Mouse (Mus musculus) lung, postnatal 25 days (tissue): ENCODE measurements around the gene Scnn1a.
A peak's percentile ranks its signal among the peaks of the same experiment; 100 is the strongest.

Experiments
- DNase-seq: peaks from one replicate; pipeline ENCODE4 v3.0.0; 2022; ENCODE audit warnings: low spot score

Scnn1a gene

DNA sequence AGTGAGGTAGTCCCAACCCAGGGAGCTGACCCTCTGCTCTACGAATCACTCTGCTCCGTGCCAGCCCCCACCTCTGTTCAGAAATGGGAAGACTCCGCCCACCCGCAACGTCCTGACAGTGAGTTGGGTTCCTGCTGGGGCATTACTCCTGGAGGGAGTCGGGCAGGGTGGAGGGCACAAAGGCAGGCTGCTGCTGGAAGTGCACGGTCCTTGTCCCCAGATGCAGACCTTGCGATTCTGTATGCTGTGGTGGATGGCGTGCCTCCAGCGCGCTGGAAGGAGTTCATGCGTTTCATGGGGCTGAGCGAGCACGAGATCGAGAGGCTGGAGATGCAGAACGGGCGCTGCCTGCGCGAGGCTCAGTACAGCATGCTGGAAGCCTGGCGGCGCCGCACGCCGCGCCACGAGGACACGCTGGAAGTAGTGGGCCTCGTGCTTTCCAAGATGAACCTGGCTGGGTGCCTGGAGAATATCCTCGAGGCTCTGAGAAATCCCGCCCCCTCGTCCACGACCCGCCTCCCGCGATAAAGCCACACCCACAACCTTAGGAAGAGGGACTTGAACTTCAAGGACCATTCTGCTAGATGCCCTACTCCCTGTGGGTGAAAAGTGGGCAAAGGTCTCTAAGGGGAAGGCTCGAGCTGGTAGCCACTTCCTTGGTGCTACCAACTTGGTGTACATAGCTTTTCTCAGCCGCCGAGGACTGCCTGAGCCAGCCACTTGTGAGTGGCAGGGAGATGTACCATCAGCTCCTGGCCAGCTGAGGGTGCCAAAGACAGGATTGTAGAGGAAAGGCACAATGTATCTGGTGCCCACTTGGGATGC, 41.2 kb downstream of the Scnn1a start:
- no peak for DNase-seq

DNA sequence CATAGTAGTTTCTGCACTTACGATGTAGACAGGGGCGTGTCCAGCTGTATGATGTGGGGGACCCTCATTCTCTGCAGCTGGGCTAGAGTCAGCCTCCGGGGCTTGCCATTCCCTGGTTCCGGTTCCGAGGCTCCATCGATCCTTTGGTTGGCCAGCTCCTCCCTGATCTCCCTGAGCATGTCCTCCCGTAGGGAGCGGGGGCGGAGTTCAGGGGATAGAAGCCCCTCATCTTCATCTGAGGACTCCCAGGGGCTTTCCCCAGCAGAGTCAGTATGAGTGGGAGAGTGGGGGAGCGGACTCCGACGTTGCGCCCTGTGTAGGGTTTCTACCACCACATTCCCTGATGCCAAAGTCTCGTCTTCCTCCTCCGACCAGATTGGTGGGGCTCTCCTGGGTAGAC, 42.6 kb downstream of the Scnn1a start:
- no peak for DNase-seq

DNA sequence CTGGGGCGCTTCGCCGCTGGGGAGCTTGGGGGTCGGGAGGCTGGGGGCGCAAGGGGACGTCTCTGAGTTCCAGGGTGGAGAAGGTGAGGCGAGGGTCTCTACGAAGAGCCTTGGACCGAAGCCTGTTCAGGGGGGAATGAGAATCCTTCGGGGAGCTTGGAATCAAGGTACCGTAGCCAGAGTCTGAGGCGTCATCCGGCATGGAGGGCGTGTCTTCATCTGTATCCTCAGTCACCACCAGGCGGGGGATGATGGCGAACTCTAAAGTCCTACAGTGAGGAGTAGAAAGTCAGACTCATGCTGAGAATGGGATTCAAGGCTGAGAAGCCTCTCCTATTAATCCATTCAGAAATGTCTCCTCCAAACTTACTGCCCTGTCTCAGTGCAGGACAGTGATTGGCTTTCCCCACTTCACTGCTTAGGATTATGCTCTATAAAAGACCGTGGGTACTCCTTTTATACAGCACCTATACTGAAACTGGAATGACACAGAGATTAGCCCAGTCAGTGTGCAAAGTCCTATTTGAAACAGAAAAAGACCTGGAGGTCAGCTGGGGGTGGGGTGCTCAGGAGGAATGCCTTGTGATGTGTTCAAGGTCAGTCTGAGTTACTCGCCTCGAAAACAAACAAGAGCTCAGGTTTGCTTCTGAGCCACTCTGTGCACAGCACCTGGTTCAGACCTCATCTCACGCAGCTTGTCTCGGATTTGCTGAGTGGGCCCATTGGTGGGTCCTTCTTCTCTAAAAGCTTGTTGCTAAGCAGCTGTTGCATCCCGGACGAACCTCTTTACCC, 43.2 kb downstream of the Scnn1a start:
- DNase-seq, result no peak

DNA sequence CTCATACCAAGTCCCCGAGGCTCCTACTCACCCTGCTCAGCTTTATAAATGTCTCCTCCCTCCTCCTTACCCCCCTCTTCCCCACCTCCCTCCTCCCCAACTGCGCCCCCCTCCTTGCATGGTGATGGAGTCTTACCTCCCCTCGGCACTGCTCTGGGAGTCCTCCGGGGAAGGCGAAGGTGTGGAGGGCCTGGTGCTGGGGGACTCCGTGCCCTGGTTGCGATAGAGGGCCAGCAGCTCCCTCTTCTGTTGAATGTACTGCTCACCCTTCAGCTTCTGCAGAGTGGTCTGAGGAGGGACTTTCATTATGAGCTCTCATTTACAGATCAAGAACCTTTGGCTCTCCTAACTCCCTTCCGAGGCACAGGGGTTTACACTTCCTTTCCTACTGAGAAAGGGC, 44.0 kb downstream of the Scnn1a start:
- DNase-seq, result no peak

DNA sequence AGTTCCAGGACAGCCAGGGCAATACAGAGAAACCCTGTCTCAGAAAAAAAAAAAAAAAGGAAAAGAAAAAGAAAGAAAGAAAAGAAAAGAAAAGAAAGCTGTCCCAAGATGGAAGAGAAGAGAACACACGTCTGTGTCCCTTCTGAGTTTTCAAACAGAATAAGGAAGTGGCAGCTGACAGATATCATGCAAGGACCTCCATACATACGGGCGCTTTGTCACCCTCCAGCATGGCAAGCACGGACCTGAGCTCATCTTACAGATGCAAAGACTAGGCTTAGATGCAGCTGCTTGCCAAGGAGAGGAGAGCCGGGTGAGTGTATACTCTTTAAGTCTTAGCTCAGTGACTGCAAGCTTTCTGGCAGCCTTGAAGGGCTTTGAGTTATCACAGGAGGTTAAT, 45.1 kb downstream of the Scnn1a start:
- no peak for DNase-seq

DNA sequence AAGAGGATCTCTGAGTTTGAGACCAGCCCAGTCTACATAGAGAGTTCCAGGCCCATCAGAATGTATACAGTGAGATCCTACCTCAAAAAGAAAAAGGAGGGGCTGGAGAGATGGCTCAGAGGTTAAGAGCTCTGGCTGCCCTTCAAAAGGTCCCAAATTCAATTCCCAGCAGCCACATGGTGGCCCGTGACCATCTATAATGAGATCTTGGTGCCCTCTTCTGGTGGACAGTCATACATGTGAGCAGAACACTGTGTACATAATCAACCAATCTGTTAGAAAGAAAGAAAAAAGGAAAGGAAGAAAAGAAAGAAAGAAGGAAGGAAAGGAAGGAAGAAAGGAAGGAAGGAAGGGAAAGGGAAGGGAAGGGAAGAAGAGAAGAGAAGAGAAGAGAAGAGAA, 45.7 kb downstream of the Scnn1a start:
- no peak for DNase-seq

DNA sequence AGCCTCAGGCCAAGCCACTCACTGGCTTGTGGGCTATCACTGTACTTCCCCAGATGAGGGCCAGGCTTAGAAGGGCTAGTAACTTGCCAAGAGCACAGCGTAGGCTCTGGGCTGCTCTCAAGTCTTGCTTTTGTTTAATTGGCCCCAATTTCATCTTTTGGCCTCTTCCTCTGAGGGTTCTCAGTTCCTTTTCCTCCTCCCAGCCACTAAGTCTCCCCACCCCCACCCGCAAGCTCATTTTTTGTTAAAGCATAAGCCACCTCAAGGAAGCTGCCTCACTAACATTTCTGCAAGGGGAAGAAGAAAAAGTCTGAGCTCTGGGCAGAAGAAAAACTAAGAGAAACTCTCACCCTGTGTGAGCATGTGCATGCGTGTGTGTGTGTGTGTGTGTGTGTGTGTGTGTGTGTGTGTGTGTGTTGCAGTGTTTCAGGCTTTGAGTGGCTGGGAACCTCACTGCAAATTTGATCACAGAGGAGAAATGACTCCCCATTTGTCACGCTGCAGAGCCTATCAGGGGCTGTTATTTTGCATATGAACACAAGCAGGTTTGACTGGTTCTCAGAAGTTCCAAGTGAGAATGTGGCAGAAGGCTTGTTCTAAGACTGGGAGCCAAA, 47.4 kb downstream of the Scnn1a start:
- peak; percentile 62 for DNase-seq

DNA sequence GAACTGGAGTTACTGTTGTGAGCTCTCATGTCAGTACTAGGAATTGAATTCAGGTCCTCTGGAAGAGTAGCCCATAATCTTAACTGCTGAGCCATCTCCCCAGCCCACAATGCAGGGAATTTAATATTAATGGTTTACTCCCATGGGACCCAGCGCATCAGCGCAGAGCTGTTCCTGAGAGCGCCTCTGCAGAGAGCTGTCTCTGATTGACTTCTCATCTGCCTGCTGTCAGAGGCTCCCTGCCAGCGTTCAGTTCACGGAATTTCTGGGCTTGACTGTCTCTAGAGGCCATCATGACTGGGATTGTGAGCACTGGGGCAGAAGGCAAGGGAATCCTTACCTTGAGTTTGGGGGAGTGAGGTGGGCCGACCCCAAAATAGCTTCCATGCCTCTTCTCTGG, 56.6 kb downstream of the Scnn1a start:
- DNase-seq, result no peak

DNA sequence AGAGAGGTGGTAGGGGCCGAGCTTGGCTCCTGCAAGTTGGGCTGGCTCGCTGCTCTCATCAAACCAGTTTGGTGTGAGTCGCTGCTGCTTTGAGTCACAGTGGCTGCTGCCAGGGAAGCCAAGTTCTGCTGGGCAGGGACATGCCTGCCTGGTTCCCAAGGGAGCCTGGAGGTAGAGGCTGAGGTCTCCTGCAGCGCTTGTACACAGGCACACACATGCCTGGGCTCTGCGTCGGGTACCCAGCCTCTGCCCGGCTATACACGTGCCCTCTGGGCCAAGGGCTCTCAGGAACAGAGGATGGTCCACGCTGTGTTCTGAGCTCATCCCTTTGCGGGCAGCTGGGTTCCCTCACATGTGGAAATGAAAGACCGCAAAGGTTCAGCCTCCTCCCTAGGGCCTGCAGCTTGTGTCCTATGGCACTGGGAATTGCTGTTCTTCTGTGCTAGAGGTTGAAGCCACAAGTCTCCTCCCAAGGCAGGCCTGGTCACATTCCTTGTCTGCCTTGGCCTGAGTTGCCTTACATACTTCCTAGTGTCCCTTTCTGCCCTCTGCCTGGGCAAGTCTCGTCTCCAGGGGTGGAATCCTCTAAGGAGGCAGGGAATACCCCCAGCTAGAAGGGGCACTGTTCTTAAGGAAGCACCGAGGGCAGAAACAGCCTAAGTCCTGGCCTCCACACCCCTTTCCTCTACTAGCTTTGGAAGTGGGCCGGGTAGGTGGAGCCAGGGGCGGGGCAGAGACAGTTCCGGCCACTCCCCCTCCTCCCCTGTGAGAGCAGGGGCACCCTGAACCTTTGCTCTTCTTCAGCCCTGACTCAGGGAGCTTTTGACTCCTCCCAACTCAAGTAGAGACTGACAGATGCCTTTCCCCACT, 57.4 kb downstream of the Scnn1a start:
- peak; percentile 83 for DNase-seq

DNA sequence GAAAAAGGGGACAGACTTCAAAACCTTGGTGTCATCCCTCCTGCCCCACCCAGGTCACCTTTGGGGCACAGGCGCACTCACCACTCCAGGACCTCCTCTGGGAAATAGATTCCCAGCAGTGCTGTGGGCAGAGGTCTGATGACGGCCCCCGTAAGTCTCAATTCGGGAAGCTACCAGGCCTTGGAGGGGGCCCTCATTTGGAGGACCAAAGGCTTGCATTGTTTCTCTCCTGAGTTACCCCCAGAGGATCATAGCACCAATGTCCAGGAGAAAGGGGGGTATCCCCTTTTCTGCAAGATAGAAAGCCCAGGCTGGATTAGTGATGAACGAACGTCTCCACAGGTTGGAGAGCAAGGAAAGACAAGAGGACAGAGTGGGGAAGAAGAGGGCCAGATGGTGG, 58.2 kb downstream of the Scnn1a start:
- no peak for DNase-seq

DNA sequence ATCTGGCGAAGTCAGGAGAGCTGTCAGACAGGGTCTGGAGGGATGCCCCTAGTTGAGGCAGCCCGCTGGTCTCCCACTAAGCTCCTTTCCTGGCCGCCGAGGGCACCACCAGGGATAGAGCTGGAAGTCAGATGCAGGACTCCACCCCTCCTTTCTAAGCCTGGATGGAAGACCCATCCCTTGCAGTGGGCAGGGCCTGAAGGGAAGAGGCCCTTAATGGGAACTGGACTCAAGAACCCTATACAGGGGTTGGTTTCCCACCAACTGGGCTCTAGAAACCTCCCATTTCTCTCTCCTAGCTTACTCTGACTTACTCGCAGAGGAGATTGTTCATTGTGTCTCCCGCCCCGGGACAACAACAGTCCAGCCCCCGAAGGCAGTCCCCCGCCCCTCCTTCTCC, 59.3 kb downstream of the Scnn1a start:
- DNase-seq, result no peak

DNA sequence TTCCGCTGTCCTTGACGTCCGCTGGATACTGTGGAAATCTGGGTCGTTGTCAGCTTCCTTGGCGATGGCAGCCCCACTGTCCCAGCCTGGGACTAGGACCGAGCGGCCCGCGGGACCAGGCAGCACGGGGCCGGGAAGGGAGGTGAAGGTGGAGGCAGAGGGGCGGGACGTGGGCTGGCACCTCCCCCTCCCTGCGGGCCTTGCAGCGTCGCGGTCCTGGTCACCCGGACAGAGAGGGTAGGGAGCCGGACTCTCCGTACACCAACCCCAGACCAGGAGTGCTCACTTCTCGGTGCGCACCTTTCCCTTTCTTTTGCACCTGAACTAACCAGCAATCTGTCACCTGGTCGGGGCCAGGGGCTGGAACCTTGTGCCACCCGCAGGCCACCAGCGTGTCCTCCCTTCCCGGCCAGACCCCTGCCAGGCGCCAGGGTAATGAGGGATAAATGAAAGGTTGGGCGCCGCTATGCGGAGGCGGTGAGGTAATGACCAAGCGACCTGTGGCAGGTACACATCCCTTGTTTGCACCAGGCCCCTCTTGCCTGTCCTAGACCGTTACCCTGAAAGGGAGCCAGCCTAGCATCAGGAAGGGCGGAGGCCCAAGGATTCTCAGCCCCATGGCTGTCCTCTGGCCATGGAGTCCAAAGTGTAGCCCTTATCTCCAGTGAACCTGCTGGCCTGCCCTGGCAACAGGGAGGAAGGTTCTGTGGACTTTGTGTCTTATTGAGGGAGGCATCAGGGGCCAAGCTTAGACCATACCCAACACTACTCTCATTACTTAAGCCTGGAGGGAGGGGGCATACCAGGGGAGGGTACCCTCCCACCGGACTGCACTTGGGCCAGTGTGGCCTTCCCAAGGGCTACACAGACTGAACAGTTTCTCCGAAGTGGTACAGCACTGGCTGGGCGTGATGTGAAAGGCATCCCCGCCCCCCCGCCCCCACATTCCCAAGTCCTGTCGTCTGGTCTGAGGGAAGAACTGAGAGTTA, 60.2 kb downstream of the Scnn1a start, which contains the start of gene Plekhg6:
Gene Plekhg6 (minus strand): TSS at position 422 of the 989 bp plus-strand sequence.
- DNase-seq, result peak; percentile 49

DNA sequence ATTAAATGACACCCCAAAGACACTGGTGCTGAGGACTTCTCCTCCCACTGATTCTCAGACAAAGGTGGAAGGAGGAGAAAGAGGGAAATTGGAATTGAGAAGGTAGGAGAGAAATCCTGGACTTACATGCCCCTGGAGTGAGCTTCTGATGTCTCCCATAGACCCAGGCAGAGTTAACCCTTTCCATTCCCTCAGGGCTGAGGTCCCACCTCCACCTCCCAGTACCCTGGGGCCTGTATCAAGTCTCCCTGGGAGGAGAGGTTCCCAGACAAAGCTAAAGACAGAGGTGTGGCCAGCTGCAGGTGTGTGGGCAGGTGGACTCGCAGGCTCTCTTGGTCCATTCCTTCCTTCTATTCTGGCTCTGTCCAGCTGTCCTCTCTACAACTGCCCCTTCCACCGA, 61.6 kb downstream of the Scnn1a start:
- no peak for DNase-seq

DNA sequence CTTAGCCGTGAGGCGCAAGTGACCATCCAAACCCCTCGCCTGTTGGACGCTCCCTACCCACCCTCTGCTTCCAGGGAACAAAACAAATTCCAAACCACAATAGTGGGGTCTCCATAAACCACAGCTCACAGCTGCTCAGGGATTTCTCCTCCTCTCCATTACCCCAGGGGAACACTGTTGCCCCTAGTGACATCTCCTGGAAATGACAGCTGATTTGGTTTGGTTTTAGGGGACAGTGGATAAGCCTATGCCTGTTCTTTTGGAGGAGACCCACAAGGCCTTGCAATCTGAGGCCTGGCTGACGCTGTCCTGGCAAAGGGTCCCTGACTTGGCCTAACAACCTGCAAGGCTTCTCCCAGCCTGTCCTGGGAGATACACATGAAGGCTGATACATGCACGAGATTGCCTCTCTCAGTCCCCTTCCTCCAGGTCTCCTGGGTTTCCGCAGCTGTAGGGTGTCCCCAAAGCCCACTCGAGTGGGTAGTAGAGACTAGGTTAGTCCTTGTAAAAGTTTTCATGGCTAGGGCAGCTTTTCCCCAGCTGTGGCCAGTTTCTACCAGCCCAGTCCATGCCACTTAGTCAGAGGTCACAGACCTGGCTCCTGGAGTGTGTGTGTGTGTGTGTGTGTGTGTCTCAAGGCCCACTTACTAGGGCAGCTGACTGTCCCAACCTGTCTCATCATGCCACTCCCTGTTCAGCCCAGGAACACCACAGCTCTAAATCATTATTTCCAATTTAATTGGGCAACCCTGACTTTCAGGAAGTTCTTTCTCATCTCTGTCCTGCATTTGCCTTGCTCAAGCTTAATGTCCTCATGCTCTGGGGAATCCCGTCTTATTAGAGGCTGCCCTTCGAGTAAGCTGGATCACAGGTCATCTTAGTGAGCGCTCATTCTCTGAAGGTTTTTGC, 64.9 kb downstream of the Scnn1a start:
- DNase-seq, result peak; percentile 45

DNA sequence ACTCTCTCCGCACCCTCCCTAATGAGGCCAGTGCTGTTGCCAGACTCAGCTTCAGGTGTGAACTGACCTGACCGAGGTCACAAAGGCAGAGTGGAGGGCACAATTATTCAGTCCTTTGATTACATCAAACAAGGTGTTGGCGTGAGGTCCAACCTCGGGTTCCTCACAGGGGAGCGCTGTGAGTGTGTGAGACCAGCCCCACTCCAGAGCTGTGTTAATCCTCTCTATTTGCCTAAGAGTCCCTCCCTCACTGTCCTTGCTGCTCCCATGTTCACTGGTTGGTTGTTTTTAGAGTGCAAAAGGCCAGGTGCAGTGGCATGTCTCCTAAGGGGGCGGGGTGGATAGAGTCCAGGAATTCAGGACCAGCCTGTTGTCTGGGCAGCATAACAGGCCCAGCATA, 65.6 kb downstream of the Scnn1a start:
- no peak for DNase-seq

DNA sequence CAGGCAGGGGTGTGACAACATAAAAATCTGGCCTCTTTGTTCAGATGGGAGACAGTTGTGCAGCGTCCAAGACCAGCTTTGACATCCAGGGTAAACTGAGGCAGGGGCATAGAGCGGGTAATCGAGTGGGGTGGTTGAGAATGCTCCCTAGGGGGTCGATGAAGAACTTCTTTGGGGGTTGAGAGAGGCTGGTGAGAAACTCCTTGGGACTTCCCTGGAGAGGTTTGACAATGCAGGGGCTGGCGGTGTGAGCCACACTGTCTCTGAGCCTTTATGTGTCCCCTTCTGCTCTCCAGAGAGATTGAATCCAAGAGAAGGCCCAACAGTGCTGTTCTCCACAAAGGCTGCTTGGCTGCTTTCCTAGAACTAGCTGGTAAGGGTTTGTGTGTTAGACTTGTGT, 69.4 kb downstream of the Scnn1a start:
- DNase-seq, result no peak
